Mouse (Mus musculus) kidney, postnatal 4 days (tissue): ENCODE data around the gene Tgfb3.

Source experiments
- DNase-seq, 2 experiments: peaks; one replicate each; pipeline ENCODE4 v3.0.0; 2021; ENCODE audit warnings: mixed read lengths in 2 of 2

Tgfb3 gene

GRCm38 (mm10) chr12:86027000-86027399 is 51.8 kb downstream of the Tgfb3 start:
- peak; percentile 34 to 53 for DNase-seq

- DNase-seq: no peak
Observed at GRCm38 (mm10) chr12:86025480-86025879, 53.4 kb downstream of the Tgfb3 start.

GRCm38 (mm10) chr12:86024426-86024825 is 54.4 kb downstream of the Tgfb3 start:
- peak; percentile 67 to 70 for DNase-seq

- peak; percentile 57 to 69 for DNase-seq
Observed at GRCm38 (mm10) chr12:86023081-86023871, 55.6 kb downstream of the Tgfb3 start.

GRCm38 (mm10) chr12:86022282-86022984 is 56.4 kb downstream of the Tgfb3 start:
- DNase-seq: no peak

GRCm38 (mm10) chr12:86021583-86021982 is 57.3 kb downstream of the Tgfb3 start:
- no peak for DNase-seq

GRCm38 (mm10) chr12:86017360-86017759 is 61.5 kb downstream of the Tgfb3 start:
- no peak for DNase-seq

GRCm38 (mm10) chr12:86015114-86015513 is 63.7 kb downstream of the Tgfb3 start:
- no peak for DNase-seq

- no peak for DNase-seq
Observed at GRCm38 (mm10) chr12:86014621-86015020, 64.2 kb downstream of the Tgfb3 start.

GRCm38 (mm10) chr12:86014174-86014573 is 64.7 kb downstream of the Tgfb3 start:
- DNase-seq: no peak

GRCm38 (mm10) chr12:86012195-86012594 is 66.6 kb downstream of the Tgfb3 start:
- DNase-seq: no peak

GRCm38 (mm10) chr12:86010656-86011055 is 68.2 kb downstream of the Tgfb3 start:
- DNase-seq: no peak

GRCm38 (mm10) chr12:86007377-86007776 is 71.5 kb downstream of the Tgfb3 start:
- no peak for DNase-seq
